Mouse (Mus musculus): Measurements from ENCODE around the gene Ttyh2. TPM values are rescaled to one million over a fixed set of nuclear protein-coding genes. Genes with fewer than 3 reads are reported as not detected.

Ttyh2 gene
- total and polyA plus RNA-seq, 2 experiments from 2014 or later: 11.8 to 12.4 TPM

DNA sequence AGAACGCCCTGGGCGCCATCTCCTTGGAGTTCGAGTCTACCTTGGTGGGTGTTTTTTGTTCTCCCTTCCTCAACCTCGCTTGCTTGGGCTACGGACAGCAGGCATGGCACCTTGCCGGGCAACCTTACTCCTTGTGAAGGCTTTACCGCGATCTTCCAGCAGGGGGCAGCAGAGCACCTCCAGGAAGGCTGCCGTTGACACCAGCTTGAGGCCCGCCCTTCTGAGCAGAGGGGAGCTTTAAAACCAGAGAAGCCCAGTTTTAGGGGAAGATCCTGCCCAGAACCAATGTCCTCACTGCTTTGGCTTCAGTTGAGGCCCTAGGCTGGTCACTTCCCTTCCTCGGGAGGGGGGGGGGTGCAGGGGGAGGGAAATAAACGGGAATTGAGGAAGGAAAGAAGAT lies 69.9 kb downstream of the Ttyh2 start:
- H3K9ac ChIP-seq (replicated peaks; ENCODE audit: low read depth, low read length): no peak overlapping the region
- no peak overlapping the region for H3K27ac ChIP-seq (ENCODE audit: low read depth)
- H3K36me3 ChIP-seq (replicated peaks; ENCODE audit: control insufficient read depth, insufficient read depth, low read length): no peaks in the 10 kb centered on the region
- peaks cover 6% of the 10 kb centered on the region for H3K4me1 ChIP-seq (ENCODE audit: control insufficient read depth, insufficient read depth)
- 3% methylated on average over 12 of the region's 12 CpGs for WGBS
- DNase-seq (ENCODE audit: low spot score) (peak; percentile 77), ATAC-seq (ENCODE audit: insufficient read depth, low read depth) (peak; percentile 80)
- TF ChIP-seq EP300 (IDR thresholded peaks at IDR 0.05; ENCODE audit: low read depth) (no peak), CTCF (IDR thresholded peaks at IDR 0.05; ENCODE audit: low read depth) (peak; percentile 97)
- H3K4me3 ChIP-seq (ENCODE audit: low read depth, low read length): no peak overlapping the region
- H3K4me2 ChIP-seq (ENCODE audit: low read depth, low read length): peak overlapping the region; percentile 26; the same call in 1 of the 2 replicates
- H3K27me3 ChIP-seq (ENCODE audit: control insufficient read depth, insufficient read depth, low read length): no peaks in the 10 kb centered on the region
- no peaks in the 10 kb centered on the region for H3K9me3 ChIP-seq (replicated peaks; ENCODE audit: control insufficient read depth, low read length)

DNA sequence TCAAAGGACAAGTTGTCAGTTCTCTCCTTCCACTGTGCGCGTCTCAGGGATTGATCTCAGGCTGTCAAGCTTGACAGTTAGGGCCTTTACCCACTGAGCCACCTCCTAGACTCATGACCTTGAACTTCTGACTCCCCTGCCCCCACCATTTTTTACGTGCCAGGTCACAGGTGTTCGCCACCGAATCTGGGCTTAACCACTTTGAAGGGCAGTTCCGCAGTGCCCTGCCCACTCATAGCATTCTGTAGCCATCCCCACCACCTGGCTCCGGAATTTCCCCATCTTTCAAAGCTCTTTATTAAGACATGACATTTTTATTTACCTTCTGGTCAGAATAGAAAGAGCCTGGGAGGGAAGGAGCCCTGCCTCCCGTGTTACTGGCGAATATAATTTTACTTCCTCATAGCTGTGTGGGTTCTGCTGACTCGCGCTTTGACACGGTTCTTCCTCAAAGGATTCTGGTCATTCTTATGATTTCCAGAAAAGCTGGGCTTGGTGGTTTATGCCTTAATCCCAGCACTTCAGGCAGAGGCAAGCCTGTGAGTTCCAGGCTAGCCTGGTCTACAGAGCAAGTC lies 72.4 kb downstream of the Ttyh2 start:
- no peaks in the 10 kb centered on the region for H3K4me1 ChIP-seq (ENCODE audit: control insufficient read depth, insufficient read depth)
- DNase-seq (ENCODE audit: low spot score) (no peak), ATAC-seq (ENCODE audit: insufficient read depth, low read depth) (no peak)
- TF ChIP-seq EP300 (IDR thresholded peaks at IDR 0.05; ENCODE audit: low read depth) (no peak), CTCF (IDR thresholded peaks at IDR 0.05; ENCODE audit: low read depth) (no peak)
- no peak overlapping the region for H3K9ac ChIP-seq (replicated peaks; ENCODE audit: low read depth, low read length)
- H3K9me3 ChIP-seq (replicated peaks; ENCODE audit: control insufficient read depth, low read length): no peaks in the 10 kb centered on the region
- no peak overlapping the region for H3K4me2 ChIP-seq (ENCODE audit: low read depth, low read length)
- no peaks in the 10 kb centered on the region for H3K27me3 ChIP-seq (ENCODE audit: control insufficient read depth, insufficient read depth, low read length)
- 79% methylated on average over 12 of the region's 12 CpGs for WGBS
- no peaks in the 10 kb centered on the region for H3K36me3 ChIP-seq (replicated peaks; ENCODE audit: control insufficient read depth, insufficient read depth, low read length)
- H3K4me3 ChIP-seq (ENCODE audit: low read depth, low read length): no peak overlapping the region
- H3K27ac ChIP-seq (ENCODE audit: low read depth): no peak overlapping the region

DNA sequence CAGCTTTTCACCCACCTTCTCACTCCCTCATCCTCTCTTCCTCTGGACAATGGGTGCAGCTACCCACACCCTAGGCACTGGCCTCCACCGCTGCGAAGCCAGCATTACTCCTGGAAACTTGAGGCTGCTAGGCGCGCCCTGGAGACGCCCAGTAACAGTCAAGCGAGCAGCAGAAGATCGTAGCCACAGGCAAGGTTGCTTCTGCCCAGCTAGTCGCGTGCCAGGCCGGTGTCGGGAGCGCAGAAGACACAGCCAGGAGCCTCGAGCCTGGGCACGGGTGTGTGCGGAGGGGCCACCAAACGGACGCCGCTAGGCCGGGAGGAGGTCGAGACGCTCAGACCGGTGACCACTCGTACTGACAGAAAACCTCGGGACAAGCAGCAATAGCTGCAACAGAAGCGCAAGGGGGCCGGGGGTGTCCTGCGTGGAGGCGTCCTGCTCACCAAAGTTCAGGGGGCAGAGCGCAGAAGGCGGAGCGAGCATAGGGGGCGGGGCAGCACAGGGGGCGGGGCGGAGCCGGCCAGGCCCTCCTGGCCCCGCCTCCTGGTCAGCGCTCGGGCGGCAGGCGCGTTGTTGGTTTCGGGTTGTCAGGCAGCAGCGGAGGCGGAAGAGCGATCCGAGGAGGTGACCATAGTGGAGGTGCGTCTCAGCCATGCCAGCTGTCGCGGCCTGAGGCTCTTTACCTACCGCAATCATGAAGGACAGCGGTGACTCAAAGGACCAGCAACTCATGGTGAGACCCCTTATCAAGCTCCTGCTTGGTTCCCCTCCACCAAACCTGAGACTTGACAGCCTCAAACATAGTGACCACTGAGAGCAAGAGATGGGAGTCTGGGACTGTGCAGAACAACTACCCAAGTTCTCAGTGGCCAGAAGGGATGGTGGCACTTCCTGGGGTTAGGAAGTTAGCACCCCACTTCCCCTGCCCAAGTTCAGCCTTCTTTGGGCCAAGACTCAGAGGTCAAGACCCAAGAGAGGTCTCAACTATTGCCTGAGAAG lies 89.9 kb downstream of the Ttyh2 start, which contains the start of gene Kif19a:
Gene Kif19a, plus strand, starts transcription at position 569 of the 999 bp plus-strand sequence.
- 5% methylated on average over 48 of the region's 51 CpGs for WGBS
- Histone ChIP-seq H3K4me2 (ENCODE audit: low read depth, low read length) (peak within 1 kb of the TSS; percentile 75), H3K4me1 (ENCODE audit: control insufficient read depth, insufficient read depth) (no peaks in the 10 kb centered on the region), H3K36me3 (replicated peaks; ENCODE audit: control insufficient read depth, insufficient read depth, low read length) (no peaks in the 10 kb centered on the region), H3K4me3 (ENCODE audit: low read depth, low read length) (peak within 1 kb of the TSS; percentile 43), H3K27me3 (ENCODE audit: control insufficient read depth, insufficient read depth, low read length) (peaks cover 28% of the 10 kb centered on the region), H3K27ac (ENCODE audit: low read depth) (no peak within 1 kb of the TSS), H3K9ac (replicated peaks; ENCODE audit: low read depth, low read length) (no peak within 1 kb of the TSS), H3K9me3 (replicated peaks; ENCODE audit: control insufficient read depth, low read length) (no peaks in the 10 kb centered on the region)
- DNase-seq (ENCODE audit: low spot score) (peak; percentile 48), ATAC-seq (ENCODE audit: insufficient read depth, low read depth) (peak; percentile 88)
- TF ChIP-seq CTCF (IDR thresholded peaks at IDR 0.05; ENCODE audit: low read depth) (no peak), EP300 (IDR thresholded peaks at IDR 0.05; ENCODE audit: low read depth) (no peak)

DNA sequence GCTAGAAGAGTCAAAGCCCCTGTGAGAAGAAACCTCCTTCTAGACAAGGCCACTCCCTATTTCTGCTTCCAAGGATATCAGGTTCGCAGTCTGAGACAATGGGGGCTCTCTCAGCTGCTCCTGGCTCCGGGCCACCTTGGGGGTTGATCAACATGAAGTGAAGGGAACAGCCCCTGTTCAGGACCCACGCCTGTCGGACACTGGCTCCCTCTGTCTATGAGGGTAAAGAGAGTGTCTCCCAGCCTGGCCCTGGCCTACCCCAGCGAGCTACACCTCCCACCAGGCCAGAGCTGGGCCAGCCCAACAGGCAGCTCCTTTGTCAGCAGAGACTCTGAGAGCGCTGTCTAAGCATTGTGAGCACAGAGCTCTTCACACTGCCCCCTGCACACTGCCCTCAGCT lies 94.7 kb downstream of the Ttyh2 start:
- no peak overlapping the region for H3K9ac ChIP-seq (replicated peaks; ENCODE audit: low read depth, low read length)
- H3K27ac ChIP-seq (ENCODE audit: low read depth): no peak overlapping the region
- no peaks in the 10 kb centered on the region for H3K36me3 ChIP-seq (replicated peaks; ENCODE audit: control insufficient read depth, insufficient read depth, low read length)
- no peak for ATAC-seq (ENCODE audit: insufficient read depth, low read depth)
- no peak for TF ChIP-seq EP300 (IDR thresholded peaks at IDR 0.05; ENCODE audit: low read depth)
- peaks cover 21% of the 10 kb centered on the region for H3K27me3 ChIP-seq (ENCODE audit: control insufficient read depth, insufficient read depth, low read length)
- H3K4me2 ChIP-seq (ENCODE audit: low read depth, low read length): no peak overlapping the region
- DNase-seq (ENCODE audit: low spot score): no peak
- H3K9me3 ChIP-seq (replicated peaks; ENCODE audit: control insufficient read depth, low read length): no peaks in the 10 kb centered on the region
- no peaks in the 10 kb centered on the region for H3K4me1 ChIP-seq (ENCODE audit: control insufficient read depth, insufficient read depth)
- WGBS: 53% methylated on average over 6 of the region's 6 CpGs
- H3K4me3 ChIP-seq (ENCODE audit: low read depth, low read length): no peak overlapping the region

Other genes with a start within 250 kb of the Ttyh2 start
- 331 and 650 TPM in 2 replicates for gene Rpl38, start 6.9 kb upstream of the Ttyh2 start, total RNA-seq (2014; rRNA removed; ENCODE audit: low replicate concordance)
- 773 and 797 TPM in 2 replicates for gene Rpl38, start 6.9 kb upstream of the Ttyh2 start, polyA plus RNA-seq (2015; fragmentation: Nextera tagmentation; extraction: Ambion mirVana)
- not detected in 2 replicates for gene Dnaic2, start 52.0 kb downstream of the Ttyh2 start, total RNA-seq (2014; rRNA removed; ENCODE audit: low replicate concordance)
- gene Dnaic2, start 52.0 kb downstream of the Ttyh2 start, polyA plus RNA-seq (2015; fragmentation: Nextera tagmentation; extraction: Ambion mirVana): 0.33 and 0.75 TPM in 2 replicates
- gene Kif19a, start 90.0 kb downstream of the Ttyh2 start, total RNA-seq (2014; rRNA removed; ENCODE audit: low replicate concordance): 2.7 TPM in 1 of 2 replicates, not detected in the other
- gene Kif19a, start 90.0 kb downstream of the Ttyh2 start, polyA plus RNA-seq (2015; fragmentation: Nextera tagmentation; extraction: Ambion mirVana): 0.08 and 0.14 TPM in 2 replicates
- gene Btbd17, start 120.5 kb downstream of the Ttyh2 start, total RNA-seq (2014; rRNA removed; ENCODE audit: low replicate concordance): not detected in 2 replicates
- gene Btbd17, start 120.5 kb downstream of the Ttyh2 start, polyA plus RNA-seq (2015; fragmentation: Nextera tagmentation; extraction: Ambion mirVana): 0.12 and 0.18 TPM in 2 replicates
- gene Gpr142, start 123.5 kb downstream of the Ttyh2 start, total RNA-seq (2014; rRNA removed; ENCODE audit: low replicate concordance): not detected in 2 replicates
- gene Gpr142, start 123.5 kb downstream of the Ttyh2 start, polyA plus RNA-seq (2015; fragmentation: Nextera tagmentation; extraction: Ambion mirVana): not detected in 2 replicates
- 14.1 and 16.5 TPM in 2 replicates for gene Gprc5c, start 175.7 kb downstream of the Ttyh2 start, total RNA-seq (2014; rRNA removed; ENCODE audit: low replicate concordance)
- gene Gprc5c, start 175.7 kb downstream of the Ttyh2 start, polyA plus RNA-seq (2015; fragmentation: Nextera tagmentation; extraction: Ambion mirVana): 6.8 and 7.5 TPM in 2 replicates
- gene Cd300a, start 214.6 kb downstream of the Ttyh2 start, total RNA-seq (2014; rRNA removed; ENCODE audit: low replicate concordance): 0.35 TPM in 1 of 2 replicates, not detected in the other
- gene Cd300a, start 214.6 kb downstream of the Ttyh2 start, polyA plus RNA-seq (2015; fragmentation: Nextera tagmentation; extraction: Ambion mirVana): 0.92 and 0.97 TPM in 2 replicates

Data from heart, postnatal 0 days (tissue).